Comparison of ENCODE assay signal across 9 mouse cellular contexts in genomic region chr5:37298370-37298769, GRCm38 (mm10). TPM values are rescaled to one million over a fixed set of nuclear protein-coding genes. Genes with fewer than 3 reads are reported as not detected.
DNase-seq lines count a peak whose midpoint lies in the region; ATAC-seq and TF ChIP-seq lines count a peak whose summit lies in the region.
"Had no signal": no experiment of that assay in that cellular context is flagged by ENCODE, and none has a peak within 500 bp of the region (broad histone marks: within the 10 kb centered on the region; RNA-seq: fewer than 3 reads in every experiment).

No protein-coding gene starts in this region.

- H3K27ac ChIP-seq in heart, adult 2 months = no peak overlapping the region
- no peak overlapping the region for H3K27ac ChIP-seq in testis, adult 2 months (ENCODE audit: control insufficient read depth, insufficient read depth, low read depth, low read length)
- no peak overlapping the region for H3K27ac ChIP-seq in kidney, postnatal 0 days
- H3K27ac ChIP-seq: embryonic facial prominence, embryonic 15.5 days had no signal

- DNase-seq in heart, adult 2 months = peak; percentile 13 to 33
- no peak for DNase-seq in heart, adult 8-10 months (ENCODE audit: low spot score)
- no peak for DNase-seq in testis, postnatal 14 days (ENCODE audit: low spot score)
- peak; percentile 23 for DNase-seq in c-Kit-positive CD71-negative TER-119-negative erythroid progenitor cells, embryonic 14.5 days (ENCODE audit: low read depth)
- peak; percentile 66 for DNase-seq in kidney, postnatal 0 days (ENCODE audit: low spot score)
- peak; percentile 56 for DNase-seq in retina, postnatal 1 day
- DNase-seq in spleen, adult 12 weeks (ENCODE audit: low spot score) = no peak

- intact Hi-C loops in heart, adult 2 months (cut with DNase I) = loop anchor here (1.0 to 10.0 kb wide), 5 partner anchors 56 to 899 kb away; partner anchors contain the start of gene Stk32b

- H3K9ac ChIP-seq in heart, adult 2 months (ENCODE audit: low read depth, low read length) = no peak overlapping the region
- H3K9ac ChIP-seq in kidney, postnatal 0 days (ENCODE audit: low read depth, low read length) = no peak overlapping the region
- H3K9ac ChIP-seq: embryonic facial prominence, embryonic 15.5 days had no signal

- no peaks in the 10 kb centered on the region for H3K9me3 ChIP-seq in kidney, postnatal 0 days (replicated peaks; ENCODE audit: low read length)
- H3K9me3 ChIP-seq: embryonic facial prominence, embryonic 15.5 days had no signal

- H3K4me1 ChIP-seq in heart, adult 2 months (ENCODE audit: control insufficient read depth, insufficient read depth, low read length) = no peaks in the 10 kb centered on the region
- no peaks in the 10 kb centered on the region for H3K4me1 ChIP-seq in testis, adult 2 months (ENCODE audit: control insufficient read depth, insufficient read depth, low read length)
- H3K4me1 ChIP-seq in kidney, postnatal 0 days (replicated peaks; ENCODE audit: insufficient read depth, low read length) = no peaks in the 10 kb centered on the region
- H3K4me1 ChIP-seq: embryonic facial prominence, embryonic 15.5 days had no signal

- no peak for ATAC-seq in kidney, postnatal 0 days (replicated peaks; ENCODE audit: low FRiP score, low read depth)

- no peaks in the 10 kb centered on the region for H3K79me2 ChIP-seq in heart, adult 2 months (replicated peaks; ENCODE audit: control insufficient read depth, insufficient read depth, low read length)

- TF ChIP-seq EP300 in heart, adult 2 months (IDR thresholded peaks at IDR 0.05; ENCODE audit: insufficient read depth, low read depth, low read length) = 0 out of 2 replicates have a peak, but pooled peaks have one; percentile 40

- H3K4me2 ChIP-seq in kidney, postnatal 0 days (ENCODE audit: low read length) = no peak overlapping the region
- H3K4me2 ChIP-seq: embryonic facial prominence, embryonic 15.5 days had no signal

- WGBS in heart, adult 2 months = 19% methylated on average over 7 of the region's 7 CpGs
- 20% methylated on average over 7 of the region's 7 CpGs for WGBS in kidney, postnatal 0 days

- peak; percentile 90 for TF ChIP-seq CTCF in heart, adult 2 months (IDR thresholded peaks at IDR 0.05)
- TF ChIP-seq CTCF in testis, adult 2 months (IDR thresholded peaks at IDR 0.05; ENCODE audit: control insufficient read depth, insufficient read depth, insufficient replicate concordance, low read depth, low read length) = peak; percentile 77; the same call in 1 of the 2 replicates
- TF ChIP-seq CTCF in kidney, postnatal 0 days (IDR thresholded peaks at IDR 0.05; ENCODE audit: low read depth) = peak; percentile 89

- TF ChIP-seq POLR2A in heart, adult 2 months (IDR thresholded peaks at IDR 0.05; ENCODE audit: insufficient read depth, low read depth, low read length) = no peak
- no peak for TF ChIP-seq POLR2A in testis, adult 2 months (IDR thresholded peaks at IDR 0.05; ENCODE audit: control insufficient read depth, low read depth, low read length)

- no peaks in the 10 kb centered on the region for H3K27me3 ChIP-seq in heart, adult 2 months (ENCODE audit: control insufficient read depth, insufficient read depth, low read length)
- no peaks in the 10 kb centered on the region for H3K27me3 ChIP-seq in testis, adult 2 months (ENCODE audit: control insufficient read depth, insufficient read depth, low read length)
- no peaks in the 10 kb centered on the region for H3K27me3 ChIP-seq in kidney, postnatal 0 days (ENCODE audit: insufficient read depth, low read length)
- H3K27me3 ChIP-seq: embryonic facial prominence, embryonic 15.5 days had no signal

- no peak overlapping the region for H3K4me3 ChIP-seq in heart, adult 2 months
- no peak overlapping the region for H3K4me3 ChIP-seq in testis, adult 2 months (ENCODE audit: control insufficient read depth, low read depth, low read length)
- H3K4me3 ChIP-seq in kidney, postnatal 0 days (replicated peaks; ENCODE audit: low read depth, low read length) = no peak overlapping the region
- H3K4me3 ChIP-seq: embryonic facial prominence, embryonic 15.5 days had no signal

- H3K36me3 ChIP-seq in heart, adult 2 months (ENCODE audit: control insufficient read depth, insufficient read depth, low read length) = no peaks in the 10 kb centered on the region
- no peaks in the 10 kb centered on the region for H3K36me3 ChIP-seq in testis, adult 2 months (ENCODE audit: control insufficient read depth, insufficient read depth, low read length)
- H3K36me3 ChIP-seq in kidney, postnatal 0 days (ENCODE audit: insufficient read depth, low read length) = peaks cover 16% of the 10 kb centered on the region; the same call in 1 of the 2 replicates

RNA-seq across cellular contexts. Expression of gene Evc, which starts 38.3 kb away (rescaled TPM):
- 1 to 10 TPM; 5.2 to 5.8 TPM for total RNA-seq in heart, adult 2 months (2021)
- polyA plus RNA-seq in heart, adult 2 months (2012; rRNA removed) = 6.5 and 7.8 TPM in 2 replicates
- total RNA-seq in heart, adult 8-10 months (2022) = 1 to 10 TPM; 6.5 to 7.9 (median 7.2) TPM
- 0.46 and 0.88 TPM in 2 replicates for polyA plus RNA-seq in testis, adult 2 months (2012; rRNA removed)
- polyA plus RNA-seq in kidney, postnatal 0 days (2015; fragmentation: Nextera tagmentation; extraction: Ambion mirVana) = 13.8 and 15.9 TPM in 2 replicates

RNA-seq across cellular contexts. Expression of gene Evc2, which starts 39.9 kb away (rescaled TPM):
- 1 to 10 TPM; 4.3 to 4.9 TPM for total RNA-seq in heart, adult 2 months (2021)
- 8.3 and 9.5 TPM in 2 replicates for polyA plus RNA-seq in heart, adult 2 months (2012; rRNA removed)
- 1 to 10 TPM; 4.9 to 8.0 (median 6.5) TPM for total RNA-seq in heart, adult 8-10 months (2022)
- 1.7 and 1.8 TPM in 2 replicates for polyA plus RNA-seq in testis, adult 2 months (2012; rRNA removed)
- polyA plus RNA-seq in kidney, postnatal 0 days (2015; fragmentation: Nextera tagmentation; extraction: Ambion mirVana) = 16.3 and 17.7 TPM in 2 replicates

RNA-seq across cellular contexts. Expression of gene Crmp1, which starts 56.6 kb away (rescaled TPM):
- under 1 TPM; 0.55 to 0.77 TPM for total RNA-seq in heart, adult 2 months (2021)
- 0.59 and 0.97 TPM in 2 replicates for polyA plus RNA-seq in heart, adult 2 months (2012; rRNA removed)
- total RNA-seq in heart, adult 8-10 months (2022) = under 1 TPM; 0.19 to 0.73 (median 0.39) TPM
- polyA plus RNA-seq in testis, adult 2 months (2012; rRNA removed) = 8.0 and 10.9 TPM in 2 replicates
- 2.6 and 2.8 TPM in 2 replicates for polyA plus RNA-seq in kidney, postnatal 0 days (2015; fragmentation: Nextera tagmentation; extraction: Ambion mirVana)

Comparison
In these comparisons a context has a peak if more than half of its experiments do, and no peak if none do; other contexts are left out.
1. DNase-seq: peak in heart, adult 2 months (2 of 2), c-Kit-positive CD71-negative TER-119-negative erythroid progenitor cells, embryonic 14.5 days (single experiment), kidney, postnatal 0 days (single experiment) and retina, postnatal 1 day (single experiment); none in heart, adult 8-10 months (single experiment), testis, postnatal 14 days (single experiment) and spleen, adult 12 weeks (single experiment).
2. Peak in every context shown above with its lines, with median percentiles within 50 percentile points of each other: CTCF ChIP-seq.